Mouse (Mus musculus): ENCODE results near the gene Nt5c2. TPM values are rescaled to one million over a fixed set of nuclear protein-coding genes. Genes with fewer than 3 reads are reported as not detected.

Nt5c2 gene
- polyA plus RNA-seq, 1 experiment from 2014 or later, result 142 TPM

GRCm38 (mm10) chr19:46877886-46878285 is 137.1 kb downstream of the Nt5c2 start:
- Histone ChIP-seq H3K36me3 (ENCODE audit: control insufficient read depth, insufficient read depth) (no peaks in the 10 kb centered on the region), H3K9me3 (replicated peaks; ENCODE audit: control insufficient read depth, low read length) (no peaks in the 10 kb centered on the region), H3K27ac (ENCODE audit: low read length) (no peak overlapping the region), H3K4me3 (ENCODE audit: low read length) (no peak overlapping the region), H3K9ac (ENCODE audit: low read length) (no peak overlapping the region), H3K4me1 (ENCODE audit: control insufficient read depth, insufficient read depth, low read length) (no peaks in the 10 kb centered on the region), H3K4me2 (ENCODE audit: low read depth, low read length) (no peak overlapping the region), H3K27me3 (ENCODE audit: control insufficient read depth, insufficient read depth, low read length) (no peaks in the 10 kb centered on the region)
- no peak for ATAC-seq (replicated peaks; ENCODE audit: extremely low read depth, insufficient read depth, low FRiP score)
- WGBS, result 81% methylated on average over 13 of the region's 13 CpGs

- Histone ChIP-seq H3K27me3 (ENCODE audit: control insufficient read depth, insufficient read depth, low read length) (no peaks in the 10 kb centered on the region), H3K36me3 (ENCODE audit: control insufficient read depth, insufficient read depth) (no peaks in the 10 kb centered on the region), H3K9ac (ENCODE audit: low read length) (no peak overlapping the region), H3K4me3 (ENCODE audit: low read length) (no peak overlapping the region), H3K9me3 (replicated peaks; ENCODE audit: control insufficient read depth, low read length) (no peaks in the 10 kb centered on the region), H3K4me1 (ENCODE audit: control insufficient read depth, insufficient read depth, low read length) (no peaks in the 10 kb centered on the region), H3K4me2 (ENCODE audit: low read depth, low read length) (no peak overlapping the region), H3K27ac (ENCODE audit: low read length) (no peak overlapping the region)
- ATAC-seq (replicated peaks; ENCODE audit: extremely low read depth, insufficient read depth, low FRiP score), result peak; percentile 59
- 36% methylated on average over 12 of the region's 12 CpGs for whole genome bisulfite sequencing
Measured at GRCm38 (mm10) chr19:46875790-46876189, 139.2 kb downstream of the Nt5c2 start.

- Histone ChIP-seq H3K36me3 (ENCODE audit: control insufficient read depth, insufficient read depth) (no peaks in the 10 kb centered on the region), H3K9me3 (replicated peaks; ENCODE audit: control insufficient read depth, low read length) (no peaks in the 10 kb centered on the region), H3K4me1 (ENCODE audit: control insufficient read depth, insufficient read depth, low read length) (peaks cover 2% of the 10 kb centered on the region; the same call in 1 of the 2 replicates), H3K4me3 (ENCODE audit: low read length) (no peak overlapping the region), H3K9ac (ENCODE audit: low read length) (no peak overlapping the region), H3K4me2 (ENCODE audit: low read depth, low read length) (no peak overlapping the region), H3K27me3 (ENCODE audit: control insufficient read depth, insufficient read depth, low read length) (no peaks in the 10 kb centered on the region), H3K27ac (ENCODE audit: low read length) (no peak overlapping the region)
- 72% methylated on average over 3 of the region's 3 CpGs for WGBS
- no peak for ATAC-seq (replicated peaks; ENCODE audit: extremely low read depth, insufficient read depth, low FRiP score)
Measured at GRCm38 (mm10) chr19:46873924-46874323, 141.0 kb downstream of the Nt5c2 start.

- ATAC-seq (replicated peaks; ENCODE audit: extremely low read depth, insufficient read depth, low FRiP score), result no peak
- Histone ChIP-seq H3K27ac (ENCODE audit: low read length) (no peak overlapping the region), H3K9ac (ENCODE audit: low read length) (no peak overlapping the region), H3K4me3 (ENCODE audit: low read length) (no peak overlapping the region), H3K4me2 (ENCODE audit: low read depth, low read length) (no peak overlapping the region), H3K4me1 (ENCODE audit: control insufficient read depth, insufficient read depth, low read length) (peaks cover 2% of the 10 kb centered on the region; the same call in 1 of the 2 replicates), H3K36me3 (ENCODE audit: control insufficient read depth, insufficient read depth) (no peaks in the 10 kb centered on the region), H3K9me3 (replicated peaks; ENCODE audit: control insufficient read depth, low read length) (no peaks in the 10 kb centered on the region), H3K27me3 (ENCODE audit: control insufficient read depth, insufficient read depth, low read length) (no peaks in the 10 kb centered on the region)
- 62% methylated on average over 7 of the region's 7 CpGs for WGBS
Measured at GRCm38 (mm10) chr19:46871651-46872050, 143.3 kb downstream of the Nt5c2 start.

- Histone ChIP-seq H3K27me3 (ENCODE audit: control insufficient read depth, insufficient read depth, low read length) (no peaks in the 10 kb centered on the region), H3K4me1 (ENCODE audit: control insufficient read depth, insufficient read depth, low read length) (peaks cover 2% of the 10 kb centered on the region; the same call in 1 of the 2 replicates), H3K4me2 (ENCODE audit: low read depth, low read length) (no peak overlapping the region), H3K4me3 (ENCODE audit: low read length) (no peak overlapping the region), H3K36me3 (ENCODE audit: control insufficient read depth, insufficient read depth) (no peaks in the 10 kb centered on the region), H3K9me3 (replicated peaks; ENCODE audit: control insufficient read depth, low read length) (no peaks in the 10 kb centered on the region), H3K27ac (ENCODE audit: low read length) (no peak overlapping the region), H3K9ac (ENCODE audit: low read length) (no peak overlapping the region)
- ATAC-seq (replicated peaks; ENCODE audit: extremely low read depth, insufficient read depth, low FRiP score), result no peak
- WGBS, result 91% methylated on average over 4 of the region's 4 CpGs
Measured at GRCm38 (mm10) chr19:46871096-46871495, 143.9 kb downstream of the Nt5c2 start.

GRCm38 (mm10) chr19:46869526-46869925 is 145.4 kb downstream of the Nt5c2 start:
- no peaks in the 10 kb centered on the region for H3K9me3 ChIP-seq (replicated peaks; ENCODE audit: control insufficient read depth, low read length)
- no peaks in the 10 kb centered on the region for H3K27me3 ChIP-seq (ENCODE audit: control insufficient read depth, insufficient read depth, low read length)
- peak; percentile 50; the same call in 1 of the 2 replicates for ATAC-seq (replicated peaks; ENCODE audit: extremely low read depth, insufficient read depth, low FRiP score)
- H3K9ac ChIP-seq (ENCODE audit: low read length), result no peak overlapping the region
- H3K27ac ChIP-seq (ENCODE audit: low read length), result no peak overlapping the region
- H3K4me3 ChIP-seq (ENCODE audit: low read length), result no peak overlapping the region
- H3K4me1 ChIP-seq (ENCODE audit: control insufficient read depth, insufficient read depth, low read length), result peaks cover 2% of the 10 kb centered on the region; the same call in 1 of the 2 replicates
- 9% methylated on average over 6 of the region's 6 CpGs for WGBS
- 0 out of 2 replicates have a peak overlapping the region, but pooled peaks have one; percentile 1 for H3K4me2 ChIP-seq (ENCODE audit: low read depth, low read length)
- no peaks in the 10 kb centered on the region for H3K36me3 ChIP-seq (ENCODE audit: control insufficient read depth, insufficient read depth)

- H3K4me1 ChIP-seq (ENCODE audit: control insufficient read depth, insufficient read depth, low read length), result peaks cover 2% of the 10 kb centered on the region; the same call in 1 of the 2 replicates
- H3K4me2 ChIP-seq (ENCODE audit: low read depth, low read length), result 0 out of 2 replicates have a peak overlapping the region, but pooled peaks have one; percentile 1
- no peaks in the 10 kb centered on the region for H3K9me3 ChIP-seq (replicated peaks; ENCODE audit: control insufficient read depth, low read length)
- WGBS, result 56% methylated on average over 11 of the region's 11 CpGs
- no peaks in the 10 kb centered on the region for H3K27me3 ChIP-seq (ENCODE audit: control insufficient read depth, insufficient read depth, low read length)
- no peak overlapping the region for H3K4me3 ChIP-seq (ENCODE audit: low read length)
- H3K27ac ChIP-seq (ENCODE audit: low read length), result no peak overlapping the region
- H3K36me3 ChIP-seq (ENCODE audit: control insufficient read depth, insufficient read depth), result no peaks in the 10 kb centered on the region
- no peak overlapping the region for H3K9ac ChIP-seq (ENCODE audit: low read length)
- no peak for ATAC-seq (replicated peaks; ENCODE audit: extremely low read depth, insufficient read depth, low FRiP score)
Measured at GRCm38 (mm10) chr19:46869049-46869448, 145.9 kb downstream of the Nt5c2 start.

GRCm38 (mm10) chr19:46865381-46865780 is 149.6 kb downstream of the Nt5c2 start:
- Histone ChIP-seq H3K27me3 (ENCODE audit: control insufficient read depth, insufficient read depth, low read length) (no peaks in the 10 kb centered on the region), H3K4me3 (ENCODE audit: low read length) (no peak overlapping the region), H3K36me3 (ENCODE audit: control insufficient read depth, insufficient read depth) (no peaks in the 10 kb centered on the region), H3K27ac (ENCODE audit: low read length) (no peak overlapping the region), H3K9ac (ENCODE audit: low read length) (no peak overlapping the region), H3K4me2 (ENCODE audit: low read depth, low read length) (no peak overlapping the region), H3K9me3 (replicated peaks; ENCODE audit: control insufficient read depth, low read length) (no peaks in the 10 kb centered on the region), H3K4me1 (ENCODE audit: control insufficient read depth, insufficient read depth, low read length) (peaks cover 2% of the 10 kb centered on the region; the same call in 1 of the 2 replicates)
- ATAC-seq (replicated peaks; ENCODE audit: extremely low read depth, insufficient read depth, low FRiP score), result no peak
- WGBS, result 59% methylated on average over 4 of the region's 4 CpGs

- Histone ChIP-seq H3K9me3 (replicated peaks; ENCODE audit: control insufficient read depth, low read length) (no peaks in the 10 kb centered on the region), H3K4me2 (ENCODE audit: low read depth, low read length) (no peak overlapping the region), H3K4me3 (ENCODE audit: low read length) (no peak overlapping the region), H3K4me1 (ENCODE audit: control insufficient read depth, insufficient read depth, low read length) (peaks cover 2% of the 10 kb centered on the region; the same call in 1 of the 2 replicates), H3K27me3 (ENCODE audit: control insufficient read depth, insufficient read depth, low read length) (no peaks in the 10 kb centered on the region), H3K27ac (ENCODE audit: low read length) (no peak overlapping the region), H3K9ac (ENCODE audit: low read length) (no peak overlapping the region), H3K36me3 (ENCODE audit: control insufficient read depth, insufficient read depth) (no peaks in the 10 kb centered on the region)
- ATAC-seq (replicated peaks; ENCODE audit: extremely low read depth, insufficient read depth, low FRiP score), result no peak
- 40% methylated on average over 6 of the region's 6 CpGs for WGBS
Measured at GRCm38 (mm10) chr19:46864731-46865331, 150.1 kb downstream of the Nt5c2 start.
